Mouse (Mus musculus): ENCODE data around the gene Rpl13a. TPM values are rescaled to one million over a fixed set of nuclear protein-coding genes. Genes with fewer than 3 reads are reported as not detected.
A peak's percentile ranks its signal among the peaks of the same experiment; 100 is the strongest.

Rpl13a gene
- polyA plus RNA-seq, 1 experiment from 2014 or later: 1,253 TPM

DNA sequence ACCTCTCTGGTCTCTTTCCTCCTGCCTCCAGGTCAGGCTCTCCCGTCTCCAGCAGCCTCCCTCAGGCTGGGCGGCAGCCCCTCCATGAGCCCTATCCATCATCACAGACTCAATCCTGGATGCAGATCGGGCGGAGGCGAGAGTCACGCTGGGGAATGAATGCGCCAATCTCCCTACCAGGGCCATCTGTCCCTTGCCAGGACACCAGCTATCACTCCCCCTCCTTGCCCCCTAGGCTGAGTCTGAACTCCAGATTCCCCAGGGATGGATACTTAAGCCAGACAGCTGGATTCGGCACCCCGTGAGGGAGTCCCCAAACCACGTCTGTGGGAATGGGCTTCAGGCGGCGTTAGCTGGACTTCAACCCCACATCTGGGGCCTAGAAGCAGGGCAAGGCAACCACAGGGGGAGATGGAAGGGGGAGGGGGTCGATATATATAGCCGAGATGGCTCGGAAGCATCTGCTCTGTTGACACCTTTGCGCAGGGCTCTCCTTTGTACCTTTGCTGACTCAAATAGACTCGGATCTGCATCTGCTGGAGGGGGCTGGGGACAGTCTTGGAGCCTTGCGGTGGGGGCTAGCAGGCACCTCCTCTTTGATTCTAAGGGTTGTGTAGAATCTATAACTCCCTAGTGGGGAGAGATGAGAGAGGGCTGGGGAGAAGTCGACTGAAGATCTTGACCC, 39.3 kb upstream of the Rpl13a start:
- DNase-seq (ENCODE audit: low spot score): peak; percentile 46
- Histone ChIP-seq H3K27ac (ENCODE audit: low read depth, low read length) (peak overlapping the region; percentile 23), H3K9me3 (replicated peaks; ENCODE audit: control insufficient read depth, low read length) (no peaks in the 10 kb centered on the region), H3K36me3 (ENCODE audit: control insufficient read depth, insufficient read depth, low read length) (no peaks in the 10 kb centered on the region), H3K4me1 (ENCODE audit: control insufficient read depth, insufficient read depth, low read length) (peaks cover 6% of the 10 kb centered on the region; the same call in 1 of the 2 replicates), H3K27me3 (replicated peaks; ENCODE audit: control insufficient read depth, insufficient read depth, low read length) (peaks cover 63% of the 10 kb centered on the region), H3K4me3 (ENCODE audit: low read depth, low read length) (no peak overlapping the region), H3K9ac (ENCODE audit: low read length) (peak overlapping the region; percentile 1; the same call in 1 of the 2 replicates), H3K4me2 (ENCODE audit: low read length) (peak overlapping the region; percentile 20)
- ATAC-seq: peak; percentile 38; the same call in 1 of the 2 replicates
- WGBS: 2% methylated on average over 19 of the region's 19 CpGs

DNA sequence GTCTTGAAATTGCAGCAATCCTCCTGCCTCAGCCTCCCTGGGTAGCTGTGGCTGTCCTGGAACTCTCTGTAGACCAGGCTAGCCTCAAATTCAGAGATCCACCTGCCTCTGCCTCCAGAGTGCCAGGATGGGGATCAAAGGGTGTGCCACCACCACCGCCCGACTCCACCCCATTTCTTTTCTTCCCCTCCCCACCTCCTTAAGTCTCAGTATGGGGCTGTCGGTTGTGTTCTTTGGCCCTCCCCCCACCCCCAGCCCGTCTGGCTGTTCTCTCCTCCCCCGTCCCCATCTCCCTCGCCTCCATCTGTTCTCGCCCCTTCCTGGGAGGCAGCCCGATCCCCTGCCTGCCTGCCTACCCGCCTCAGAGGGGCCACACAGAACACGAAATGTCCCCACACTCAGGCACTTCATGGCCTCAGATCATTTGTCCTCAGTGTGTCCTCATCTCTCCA, 38.4 kb upstream of the Rpl13a start:
- no peaks in the 10 kb centered on the region for H3K9me3 ChIP-seq (replicated peaks; ENCODE audit: control insufficient read depth, low read length)
- H3K4me2 ChIP-seq (ENCODE audit: low read length): peak overlapping the region; percentile 20; the same call in 1 of the 2 replicates

DNA sequence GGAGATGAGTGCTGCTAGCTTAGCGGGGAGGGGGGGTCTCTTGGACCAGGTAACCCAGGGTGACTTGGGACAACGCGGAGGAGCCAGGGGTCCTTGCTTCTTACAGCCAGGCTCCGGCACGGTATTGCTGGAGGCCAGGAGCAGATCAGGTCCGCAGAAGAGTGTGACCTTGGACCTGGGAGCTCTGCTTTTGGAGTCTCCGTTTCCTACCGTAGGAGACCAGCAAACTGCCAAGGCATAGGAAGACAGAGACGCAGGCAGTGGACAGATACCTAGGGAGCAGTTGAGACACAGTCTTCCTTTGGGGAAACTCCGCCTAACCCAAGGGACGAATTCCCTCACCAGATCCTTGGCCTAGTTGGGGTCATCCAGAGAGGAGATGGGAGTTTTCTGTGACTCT, 37.1 kb upstream of the Rpl13a start:
- no peak for ATAC-seq
- DNase-seq (ENCODE audit: low spot score): no peak
- 40% methylated on average over 11 of the region's 11 CpGs for WGBS
- Histone ChIP-seq H3K27ac (ENCODE audit: low read depth, low read length) (no peak overlapping the region), H3K4me3 (ENCODE audit: low read depth, low read length) (peak overlapping the region; percentile 45), H3K4me2 (ENCODE audit: low read length) (peak overlapping the region; percentile 57), H3K27me3 (replicated peaks; ENCODE audit: control insufficient read depth, insufficient read depth, low read length) (peaks cover 68% of the 10 kb centered on the region), H3K9me3 (replicated peaks; ENCODE audit: control insufficient read depth, low read length) (no peaks in the 10 kb centered on the region), H3K9ac (ENCODE audit: low read length) (no peak overlapping the region), H3K4me1 (ENCODE audit: control insufficient read depth, insufficient read depth, low read length) (peaks cover 10% of the 10 kb centered on the region), H3K36me3 (ENCODE audit: control insufficient read depth, insufficient read depth, low read length) (no peaks in the 10 kb centered on the region)

More for the DNA sequence above, 38.4 kb upstream of the Rpl13a start:
- no peaks in the 10 kb centered on the region for H3K36me3 ChIP-seq (ENCODE audit: control insufficient read depth, insufficient read depth, low read length)
- peaks cover 68% of the 10 kb centered on the region for H3K27me3 ChIP-seq (replicated peaks; ENCODE audit: control insufficient read depth, insufficient read depth, low read length)
- ATAC-seq (peak; percentile 22; the same call in 1 of the 2 replicates), DNase-seq (ENCODE audit: low spot score) (peak; percentile 45)
- peak overlapping the region; percentile 23; the same call in 1 of the 2 replicates for H3K27ac ChIP-seq (ENCODE audit: low read depth, low read length)
- H3K9ac ChIP-seq (ENCODE audit: low read length): no peak overlapping the region
- H3K4me1 ChIP-seq (ENCODE audit: control insufficient read depth, insufficient read depth, low read length): peaks cover 10% of the 10 kb centered on the region
- 19% methylated on average over 10 of the region's 10 CpGs for WGBS
- no peak overlapping the region for H3K4me3 ChIP-seq (ENCODE audit: low read depth, low read length)

DNA sequence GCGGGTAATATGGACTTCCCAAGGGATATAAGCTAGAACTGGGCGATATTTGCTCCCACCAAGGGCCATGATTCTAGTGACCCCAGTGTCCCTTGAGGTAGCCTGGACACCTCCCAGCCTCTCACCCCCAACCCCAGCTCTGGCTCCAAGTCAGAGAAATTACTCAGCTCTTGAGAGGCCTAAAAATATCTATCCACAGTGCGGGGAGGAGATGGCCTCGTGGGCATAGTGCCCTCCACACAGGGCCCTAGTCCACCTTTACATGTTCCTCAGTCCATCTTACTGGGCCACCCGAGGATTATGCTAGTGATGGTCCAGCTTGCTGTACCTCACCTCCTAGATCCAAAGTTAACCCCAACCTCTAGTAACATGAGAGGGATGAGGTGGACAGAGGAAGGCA, 36.3 kb upstream of the Rpl13a start:
- no peak for ATAC-seq
- Histone ChIP-seq H3K4me1 (ENCODE audit: control insufficient read depth, insufficient read depth, low read length) (peaks cover 10% of the 10 kb centered on the region), H3K4me3 (ENCODE audit: low read depth, low read length) (peak overlapping the region; percentile 45), H3K27ac (ENCODE audit: low read depth, low read length) (no peak overlapping the region), H3K36me3 (ENCODE audit: control insufficient read depth, insufficient read depth, low read length) (no peaks in the 10 kb centered on the region), H3K9ac (ENCODE audit: low read length) (peak overlapping the region; percentile 65), H3K4me2 (ENCODE audit: low read length) (peak overlapping the region; percentile 57), H3K27me3 (replicated peaks; ENCODE audit: control insufficient read depth, insufficient read depth, low read length) (peaks cover 63% of the 10 kb centered on the region), H3K9me3 (replicated peaks; ENCODE audit: control insufficient read depth, low read length) (no peaks in the 10 kb centered on the region)
- WGBS: 60% methylated on average over 5 of the region's 5 CpGs
- no peak for DNase-seq (ENCODE audit: low spot score)

DNA sequence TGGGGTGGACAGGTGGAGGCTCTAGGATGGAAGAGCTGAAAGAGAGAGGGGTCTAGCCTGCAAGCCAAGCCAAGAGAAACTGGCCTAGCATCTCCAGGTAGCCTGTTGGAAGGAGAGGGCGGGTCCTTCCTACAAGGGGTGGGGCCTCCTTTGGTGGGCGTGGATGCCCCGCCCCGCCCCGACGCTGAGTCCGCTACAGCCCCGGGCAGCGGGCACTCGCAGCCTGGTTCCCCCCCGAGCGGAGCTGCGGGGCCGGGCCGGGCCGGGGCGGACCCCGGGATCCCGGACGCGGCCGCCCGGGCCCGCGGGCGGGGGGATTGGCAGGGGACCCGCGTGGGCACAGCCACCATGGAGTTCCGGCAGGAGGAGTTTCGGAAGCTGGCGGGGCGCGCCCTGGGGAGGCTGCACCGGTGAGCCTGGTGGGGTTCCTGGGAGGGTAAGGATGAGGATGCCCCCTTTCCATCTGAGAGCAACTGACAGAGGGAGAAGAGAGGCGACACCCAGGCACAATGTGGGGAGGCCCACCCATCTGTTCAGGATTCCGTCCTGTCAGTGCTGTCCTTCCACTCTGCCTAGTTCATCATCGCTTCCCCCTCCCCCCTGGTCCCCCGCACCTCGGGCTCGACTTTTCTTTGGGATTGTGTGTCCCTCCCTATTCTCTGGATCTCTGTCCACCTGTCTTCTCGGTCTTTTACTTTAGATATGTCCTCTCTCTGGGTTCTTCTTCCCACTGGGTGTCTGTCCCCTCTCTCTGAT, 35.4 kb upstream of the Rpl13a start, which contains the start of gene Slc17a7:
TSS of gene Slc17a7 (plus strand) at position 215 of the 756 bp plus-strand sequence.
- Histone ChIP-seq H3K27me3 (replicated peaks; ENCODE audit: control insufficient read depth, insufficient read depth, low read length) (peaks cover 56% of the 10 kb centered on the region), H3K4me1 (ENCODE audit: control insufficient read depth, insufficient read depth, low read length) (peaks cover 10% of the 10 kb centered on the region), H3K4me2 (ENCODE audit: low read length) (peak within 1 kb of the TSS; percentile 57), H3K4me3 (ENCODE audit: low read depth, low read length) (peak within 1 kb of the TSS; percentile 45), H3K9me3 (replicated peaks; ENCODE audit: control insufficient read depth, low read length) (no peaks in the 10 kb centered on the region), H3K9ac (ENCODE audit: low read length) (peak within 1 kb of the TSS; percentile 65), H3K27ac (ENCODE audit: low read depth, low read length) (peak within 1 kb of the TSS; percentile 52; the same call in 1 of the 2 replicates), H3K36me3 (ENCODE audit: control insufficient read depth, insufficient read depth, low read length) (0 out of 2 replicates have a peak, but pooled peaks cover 7% of the 10 kb centered on the region)
- WGBS: under 1% methylated on average over 40 of the region's 41 CpGs
- DNase-seq (ENCODE audit: low spot score) (peak; percentile 45), ATAC-seq (no peak; the same call in 1 of the 2 replicates)

DNA sequence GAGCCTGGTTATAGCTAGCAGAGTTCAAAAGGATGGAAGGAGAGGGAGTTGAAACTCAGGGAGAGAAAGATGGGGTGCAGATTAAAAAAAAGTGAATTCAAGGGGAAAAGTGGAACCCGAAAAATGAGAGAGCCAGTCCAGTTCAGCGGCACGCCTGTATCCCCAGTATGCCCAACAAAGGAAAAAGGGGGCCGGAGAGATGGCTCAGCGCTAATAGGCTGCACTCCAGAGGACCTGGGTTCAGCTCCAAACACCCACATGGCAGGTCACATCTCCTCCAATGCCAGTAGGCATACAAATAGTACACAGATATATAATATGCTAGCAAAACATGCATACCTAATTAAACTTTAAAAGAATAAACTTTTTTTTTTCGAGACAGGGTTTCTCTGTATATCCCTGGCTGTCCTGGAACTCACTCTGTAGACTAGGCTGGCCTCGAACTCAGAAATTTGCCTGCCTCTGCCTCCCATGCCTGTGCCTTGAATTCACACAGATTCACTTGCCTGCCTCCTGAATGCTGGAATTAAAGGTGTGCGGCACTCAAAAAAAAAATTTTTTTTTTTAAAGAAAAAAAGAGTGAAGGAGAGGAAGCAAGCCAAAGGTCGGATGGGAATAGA, 34.5 kb upstream of the Rpl13a start:
- H3K4me3 ChIP-seq (ENCODE audit: low read depth, low read length): no peak overlapping the region
- H3K36me3 ChIP-seq (ENCODE audit: control insufficient read depth, insufficient read depth, low read length): 0 out of 2 replicates have a peak, but pooled peaks cover 13% of the 10 kb centered on the region
- H3K9me3 ChIP-seq (replicated peaks; ENCODE audit: control insufficient read depth, low read length): no peaks in the 10 kb centered on the region
- H3K4me1 ChIP-seq (ENCODE audit: control insufficient read depth, insufficient read depth, low read length): peaks cover 7% of the 10 kb centered on the region
- WGBS: 70% methylated on average over 9 of the region's 9 CpGs
- peaks cover 48% of the 10 kb centered on the region for H3K27me3 ChIP-seq (replicated peaks; ENCODE audit: control insufficient read depth, insufficient read depth, low read length)
- peak overlapping the region; percentile 57; the same call in 1 of the 2 replicates for H3K4me2 ChIP-seq (ENCODE audit: low read length)
- DNase-seq (ENCODE audit: low spot score) (no peak), ATAC-seq (no peak)
- no peak overlapping the region for H3K9ac ChIP-seq (ENCODE audit: low read length)
- H3K27ac ChIP-seq (ENCODE audit: low read depth, low read length): no peak overlapping the region

DNA sequence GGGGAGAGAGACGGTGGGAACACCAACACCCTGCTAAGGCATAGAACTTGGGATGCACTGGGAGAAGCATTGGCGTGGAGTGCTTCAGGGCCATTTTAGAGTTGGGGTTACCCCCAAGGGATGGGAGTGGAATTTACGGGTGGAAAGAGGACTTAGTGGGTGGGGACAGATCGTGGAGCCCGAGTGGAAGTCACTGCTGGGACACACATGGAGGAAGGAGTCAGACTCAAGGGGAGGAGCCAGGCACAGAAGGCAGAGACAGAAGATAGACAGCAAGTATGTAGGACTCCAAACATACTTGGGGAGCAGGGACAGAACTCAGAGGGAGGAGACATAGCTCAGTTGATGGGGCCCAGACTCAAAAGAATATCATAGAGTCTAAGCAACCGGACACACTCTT, 34.0 kb upstream of the Rpl13a start:
- peak overlapping the region; percentile 24; the same call in 1 of the 2 replicates for H3K4me3 ChIP-seq (ENCODE audit: low read depth, low read length)
- H3K27me3 ChIP-seq (replicated peaks; ENCODE audit: control insufficient read depth, insufficient read depth, low read length): peaks cover 44% of the 10 kb centered on the region
- DNase-seq (ENCODE audit: low spot score): no peak
- peaks cover 18% of the 10 kb centered on the region; the same call in 1 of the 2 replicates for H3K36me3 ChIP-seq (ENCODE audit: control insufficient read depth, insufficient read depth, low read length)
- peak overlapping the region; percentile 21; the same call in 1 of the 2 replicates for H3K9ac ChIP-seq (ENCODE audit: low read length)
- H3K9me3 ChIP-seq (replicated peaks; ENCODE audit: control insufficient read depth, low read length): no peaks in the 10 kb centered on the region
- H3K27ac ChIP-seq (ENCODE audit: low read depth, low read length): peak overlapping the region; percentile 16; the same call in 1 of the 2 replicates
- H3K4me2 ChIP-seq (ENCODE audit: low read length): peak overlapping the region; percentile 56
- peaks cover 7% of the 10 kb centered on the region for H3K4me1 ChIP-seq (ENCODE audit: control insufficient read depth, insufficient read depth, low read length)
- ATAC-seq: no peak; the same call in 1 of the 2 replicates
- WGBS: 31% methylated on average over 6 of the region's 6 CpGs
